Mouse (Mus musculus) layer of hippocampus, adult 2 months (tissue): ENCODE measurements around the gene Bcl6b. TPM values are rescaled to one million over a fixed set of nuclear protein-coding genes. Genes with fewer than 3 reads are reported as not detected.

ENCODE experiments used
- DNase-seq, 2 experiments: peaks; one replicate each; pipeline ENCODE4 v3.0.0; 2022; ENCODE audit warnings: low spot score in 2 of 2
- H3K27ac ChIP-seq: fragments of 200-600 bp; 2 replicates; pipeline ENCODE4 v1.8.1; 2022
- H3K4me3 ChIP-seq: fragments of 200-600 bp; 2 replicates; pipeline ENCODE4 v1.8.1; 2022; ENCODE audit warnings: mild to moderate bottlenecking
- CTCF ChIP-seq: fragments of 200-600 bp; conservative IDR thresholded peaks from 2 replicates; pipeline ENCODE4 v1.8.1; 2022; ENCODE audit warnings: antibody characterized with exemption, mild to moderate bottlenecking, moderate library complexity
- total RNA-seq, 2 experiments: library from RNA; stranded (reverse); gene quantifications; 2 replicates each; pipeline ENCODE4 v1.2.3; 2021

Bcl6b gene
- total RNA-seq, 2 experiments from 2014 or later = 0.83 to 1.4 TPM

GRCm38 (mm10) chr11:70239541-70240279, 10.1 kb upstream of the Bcl6b start, which contains the start of the genes Gm21988 and Rnasek:
TSS of gene Gm21988 (minus strand) at chr11:70239830.
TSS of gene Rnasek (minus strand) at chr11:70239842.
- no peak for TF ChIP-seq CTCF
- peak; percentile 79 for DNase-seq
- H3K27ac ChIP-seq = peak within 1 kb of the TSS; percentile 95
- H3K4me3 ChIP-seq = peak within 1 kb of the TSS; percentile 67

DNA sequence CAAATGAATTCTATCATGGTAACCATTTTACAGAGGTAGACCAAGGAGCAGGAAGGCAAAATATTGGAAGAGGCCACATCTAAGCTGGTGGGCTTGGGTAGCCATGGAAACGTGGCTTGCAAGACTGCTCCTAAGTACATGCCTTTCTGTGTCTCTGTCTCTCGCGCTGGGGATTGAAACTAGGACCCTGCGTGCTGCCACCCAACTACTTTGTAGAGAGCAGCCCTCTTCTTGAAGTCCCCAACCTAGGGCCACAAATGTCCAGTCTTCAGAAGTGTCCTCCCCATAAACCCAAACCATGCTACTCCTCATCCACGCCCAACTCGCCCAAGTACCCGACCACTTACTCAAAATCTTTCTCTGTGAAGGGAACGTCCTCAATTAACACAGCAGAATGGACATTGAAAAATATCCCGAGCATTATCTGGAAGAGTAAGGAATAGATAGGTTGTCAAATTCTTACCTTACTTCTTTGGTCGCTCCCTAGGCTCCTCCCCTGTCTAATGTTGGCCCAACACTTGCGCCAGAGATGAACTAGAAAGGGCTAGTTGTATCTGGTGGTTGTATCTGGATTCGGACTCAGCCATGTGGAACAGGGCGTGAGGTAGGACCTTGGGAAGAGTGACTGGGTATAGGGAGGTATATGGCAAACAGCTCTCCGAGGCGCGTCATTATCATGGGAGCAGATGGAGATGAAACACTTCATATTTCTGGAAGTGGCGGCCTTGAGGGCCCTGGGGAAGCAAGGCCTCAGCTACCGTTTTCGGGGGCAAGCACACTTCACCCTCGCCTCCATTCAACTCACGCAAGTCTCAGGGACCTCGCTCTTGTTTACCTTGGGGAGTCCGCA, 9.2 kb upstream of the Bcl6b start:
- Histone ChIP-seq H3K4me3 (peak overlapping the region; percentile 67), H3K27ac (peak overlapping the region; percentile 95)
- no peak for DNase-seq
- no peak for TF ChIP-seq CTCF

DNA sequence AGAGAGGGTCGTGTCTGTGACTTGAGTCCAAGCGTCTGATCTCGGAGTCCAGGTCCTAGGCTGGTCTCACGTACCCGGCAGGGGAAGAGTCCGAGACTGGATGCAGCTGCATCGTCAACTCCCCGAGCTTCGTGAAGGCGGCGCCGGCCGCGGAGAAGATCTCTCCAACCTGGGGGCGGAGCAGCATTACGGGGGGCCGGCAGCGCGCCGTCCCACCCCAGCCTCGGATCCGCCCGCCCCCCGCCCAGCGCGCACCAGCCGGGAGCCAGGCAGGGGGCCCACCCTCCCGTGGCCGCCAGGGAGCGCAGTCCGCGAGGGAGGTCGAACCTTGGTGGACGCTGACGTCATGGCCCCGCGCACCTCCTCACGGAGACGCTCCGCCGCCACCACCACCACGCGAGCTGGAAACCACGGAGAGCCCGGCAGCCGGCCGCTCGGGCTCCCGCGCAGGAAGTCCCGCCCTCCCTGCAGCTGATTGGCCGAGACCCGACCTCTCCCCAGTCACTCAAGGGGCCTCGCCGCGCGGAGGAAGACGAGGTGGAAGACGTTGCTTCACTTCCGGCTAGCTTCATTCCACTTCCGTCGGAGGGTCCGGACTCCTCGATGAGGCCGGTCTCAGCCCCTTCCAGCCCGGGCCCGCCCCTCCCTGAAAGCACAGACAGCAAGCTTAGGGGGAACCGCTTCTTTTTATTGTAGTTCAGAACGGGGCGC, 8.0 kb upstream of the Bcl6b start, which contains the start of gene 0610010K14Rik:
Gene 0610010K14Rik (minus strand): TSS at position 458 of the 711 bp plus-strand sequence.
- H3K4me3 ChIP-seq = peak within 1 kb of the TSS; percentile 67
- TF ChIP-seq CTCF = peak; percentile 81
- peak within 1 kb of the TSS; percentile 95 for H3K27ac ChIP-seq
- DNase-seq = peak; percentile 97 to 99

DNA sequence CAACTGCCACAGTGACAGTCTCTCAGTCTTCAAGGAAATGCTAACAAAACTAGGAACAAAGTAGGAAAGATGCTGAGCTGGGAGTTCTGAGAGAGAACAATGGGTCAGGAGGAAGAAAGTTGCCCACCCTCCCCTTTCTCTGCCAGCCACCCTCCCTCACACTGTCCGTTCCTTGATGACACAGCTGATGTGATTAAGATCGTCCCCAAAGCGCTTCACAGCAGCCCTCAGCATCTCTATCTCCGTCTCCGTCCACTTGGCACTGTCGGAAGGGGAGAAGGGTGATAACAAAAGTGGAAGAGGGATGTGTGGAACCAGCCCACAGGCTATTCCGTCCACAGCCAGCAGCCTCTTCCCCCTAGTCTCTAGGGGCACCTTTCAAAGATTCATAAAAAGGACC, 7.1 kb upstream of the Bcl6b start:
- Histone ChIP-seq H3K4me3 (peak overlapping the region; percentile 67), H3K27ac (peak overlapping the region; percentile 95)
- TF ChIP-seq CTCF = no peak
- DNase-seq = no peak

GRCm38 (mm10) chr11:70235254-70235900, 5.8 kb upstream of the Bcl6b start:
- TF ChIP-seq CTCF = no peak
- DNase-seq = no peak

GRCm38 (mm10) chr11:70234497-70234896, 4.9 kb upstream of the Bcl6b start:
- DNase-seq = no peak
- TF ChIP-seq CTCF = no peak
- no peak overlapping the region for H3K27ac ChIP-seq
- H3K4me3 ChIP-seq = no peak overlapping the region

More at GRCm38 (mm10) chr11:70235254-70235900, 5.8 kb upstream of the Bcl6b start:
- H3K4me3 ChIP-seq = no peak overlapping the region
- 0 out of 2 replicates have a peak overlapping the region, but pooled peaks have one; percentile 2 for H3K27ac ChIP-seq

DNA sequence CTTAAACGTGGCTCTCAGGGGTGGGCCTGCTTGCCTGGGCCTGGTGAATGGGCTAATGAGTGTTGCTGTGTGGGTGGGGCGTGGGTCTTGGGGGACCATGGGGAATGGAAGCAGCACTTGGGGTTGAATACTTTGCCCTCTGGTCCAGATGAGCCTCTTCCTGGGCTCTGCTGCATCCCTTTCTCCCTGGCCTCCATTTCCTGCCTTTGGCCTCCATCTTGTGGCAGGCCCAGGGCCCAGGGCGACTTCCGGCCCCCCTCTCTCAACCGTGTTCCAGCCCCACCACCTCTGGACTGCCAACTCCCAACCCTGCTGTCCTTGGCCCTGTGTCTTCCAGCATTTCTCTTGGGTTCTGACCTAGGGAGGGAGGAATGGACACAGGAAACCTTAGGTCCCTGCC, 4.4 kb upstream of the Bcl6b start:
- peak overlapping the region; percentile 48; the same call in 1 of the 2 replicates for H3K27ac ChIP-seq
- no peak for DNase-seq
- TF ChIP-seq CTCF = no peak
- H3K4me3 ChIP-seq = no peak overlapping the region; the same call in 1 of the 2 replicates

DNA sequence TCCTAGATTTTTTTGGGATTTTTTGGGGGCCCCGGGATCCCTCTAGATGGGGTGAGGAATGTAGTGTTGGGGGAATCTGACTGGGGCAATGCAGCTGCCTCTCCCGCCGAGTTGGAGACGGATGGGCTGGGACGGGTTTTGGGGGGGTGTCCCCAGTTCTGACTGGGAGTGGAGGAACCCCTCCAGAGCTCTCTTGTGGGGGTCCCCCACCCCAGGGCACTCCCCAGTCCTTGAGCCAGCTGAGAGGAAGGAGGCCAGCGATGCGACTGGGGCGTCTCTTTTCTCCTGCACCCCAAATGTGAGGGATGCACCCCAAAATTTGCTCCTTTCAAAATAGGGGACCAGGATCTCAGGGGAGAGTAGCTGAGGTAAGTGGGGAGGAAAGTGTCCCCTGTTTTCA, 3.4 kb upstream of the Bcl6b start:
- H3K27ac ChIP-seq = peak overlapping the region; percentile 92
- no peak for DNase-seq
- no peak for TF ChIP-seq CTCF

DNA sequence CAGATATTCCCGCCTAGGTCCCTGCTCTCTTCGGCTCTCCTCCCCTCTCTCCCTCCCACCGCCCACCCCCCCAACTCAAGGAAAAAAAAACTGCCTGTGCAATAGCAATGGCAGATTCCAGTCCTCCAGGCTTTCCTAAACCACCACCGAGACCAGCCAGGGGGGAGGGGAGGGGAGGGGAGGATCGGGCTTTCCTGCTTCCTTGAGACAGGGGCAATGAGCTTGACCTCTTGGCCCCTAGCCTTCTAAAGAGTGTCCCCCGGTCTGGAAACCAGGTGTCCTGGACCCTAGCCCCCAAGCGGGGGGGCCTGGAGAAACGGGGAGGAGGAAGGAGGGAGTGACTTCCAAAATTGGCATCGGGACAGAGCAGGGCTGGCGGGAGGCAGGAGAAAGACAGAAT, 2.9 kb upstream of the Bcl6b start:
- H3K27ac ChIP-seq = peak overlapping the region; percentile 92
- no peak for TF ChIP-seq CTCF
- H3K4me3 ChIP-seq = peak overlapping the region; percentile 76
- no peak for DNase-seq

More for the DNA sequence above, 3.4 kb upstream of the Bcl6b start:
- peak overlapping the region; percentile 76 for H3K4me3 ChIP-seq

- Histone ChIP-seq H3K27ac (peak overlapping the region; percentile 76), H3K4me3 (peak overlapping the region; percentile 48)
- peak; percentile 71 to 78 for DNase-seq
- TF ChIP-seq CTCF = peak; percentile 100
Observed at GRCm38 (mm10) chr11:70230239-70230727, 685 bp upstream of the Bcl6b start.

DNA sequence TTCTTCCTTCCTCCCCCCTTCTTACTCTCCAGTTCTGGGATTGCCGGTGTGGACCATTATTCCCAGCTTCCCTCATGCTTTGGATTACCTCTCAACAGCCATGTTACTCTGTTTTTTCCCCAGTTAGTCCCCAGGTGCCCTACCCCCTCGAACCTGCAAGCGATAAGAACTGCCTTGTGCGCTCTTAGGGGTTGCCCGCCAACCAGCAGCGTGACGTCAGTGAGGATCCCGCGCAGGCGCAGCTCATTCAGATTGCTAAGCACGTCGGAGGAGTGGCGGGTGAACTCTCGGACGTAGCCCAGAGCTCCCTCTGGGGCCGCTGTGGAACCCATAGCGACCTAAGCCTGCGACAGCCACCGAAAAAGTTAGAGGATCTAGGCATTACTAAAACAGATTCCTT, 770 bp downstream of the Bcl6b start:
- H3K27ac ChIP-seq = peak overlapping the region; percentile 56
- DNase-seq = peak; percentile 74 to 78
- TF ChIP-seq CTCF = peak; percentile 13; the same call in 1 of the 2 replicates
- H3K4me3 ChIP-seq = peak overlapping the region; percentile 48
